Mouse (Mus musculus): ENCODE results near the gene Mug2.
"Not testable (repeated sequence)": the region's sequence is repeated elsewhere in the genome, so short reads cannot be mapped to it uniquely, and the experiment has no call there.

The Mug2 gene

DNA sequence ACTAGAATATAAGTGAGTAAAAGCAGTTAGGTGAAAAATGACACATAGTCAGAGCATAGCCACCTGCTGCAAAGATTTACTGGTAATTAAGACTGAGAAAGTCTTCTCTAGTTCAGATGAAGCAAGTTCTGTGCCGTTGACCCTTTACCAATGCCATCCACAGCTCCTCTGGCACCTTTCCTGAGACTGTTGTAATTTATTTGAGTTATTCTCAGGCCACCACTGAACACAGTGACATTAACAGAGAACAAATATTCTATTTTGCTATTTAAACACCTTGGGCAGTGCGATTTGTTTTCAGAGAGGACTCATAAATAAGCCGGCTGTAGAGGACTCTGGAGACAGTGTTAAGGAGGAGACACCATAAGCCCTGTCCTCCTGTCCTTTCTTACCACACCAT, at the start of gene Mug2:
Mug2 (plus strand) TSS at position 301 of the 400 bp plus-strand sequence.
- DNase-seq (ENCODE audit: low spot score) = not testable (repeated sequence)

DNA sequence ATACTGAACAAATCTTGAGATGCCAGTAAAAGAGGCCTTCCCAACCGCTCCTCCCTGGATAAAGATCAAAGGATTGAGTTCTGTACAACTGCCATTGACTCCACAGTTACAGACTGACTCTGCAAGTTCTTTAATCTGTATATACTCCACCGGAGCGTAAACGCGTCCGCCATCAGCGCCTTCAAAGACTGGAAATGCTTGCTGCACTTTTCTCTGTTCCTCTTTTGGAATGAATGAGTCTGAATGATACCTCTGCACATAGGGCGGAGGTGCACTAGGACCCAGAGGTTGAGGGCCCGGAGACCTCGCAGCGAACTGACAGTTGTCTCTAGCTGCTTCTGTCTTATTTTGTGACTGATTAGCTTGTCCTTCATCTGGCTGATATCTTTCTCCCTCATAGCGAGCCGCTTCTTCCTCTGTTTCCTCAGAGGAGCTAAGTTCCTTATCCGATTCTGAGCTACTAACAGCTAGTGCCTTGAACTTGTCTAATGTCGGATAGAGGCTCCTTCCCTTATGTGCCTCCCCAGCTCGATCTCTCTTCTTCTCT, 48.7 kb upstream of the Mug2 start:
- not testable (repeated sequence) for DNase-seq (ENCODE audit: low spot score)

DNA sequence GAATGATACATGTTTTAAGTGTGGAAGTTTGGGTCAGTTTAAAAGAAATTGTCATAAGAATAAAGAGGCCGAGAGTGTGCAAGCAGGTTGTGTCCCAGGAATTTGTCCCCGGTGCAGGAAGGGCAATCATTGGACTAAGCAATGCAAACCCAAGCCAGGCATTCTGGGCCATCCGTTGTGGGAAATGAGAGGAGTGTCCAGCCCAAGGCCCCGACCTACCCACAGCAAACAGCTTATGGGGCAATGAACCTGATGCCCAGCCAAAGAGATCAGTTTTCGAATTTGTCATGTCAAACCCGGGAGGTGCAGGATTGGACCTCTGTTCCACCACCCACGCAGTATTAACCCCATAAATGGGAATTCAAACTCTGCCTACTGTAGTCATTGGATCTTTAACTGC, 30.9 kb upstream of the Mug2 start:
- DNase-seq (ENCODE audit: low spot score) = no peak

DNA sequence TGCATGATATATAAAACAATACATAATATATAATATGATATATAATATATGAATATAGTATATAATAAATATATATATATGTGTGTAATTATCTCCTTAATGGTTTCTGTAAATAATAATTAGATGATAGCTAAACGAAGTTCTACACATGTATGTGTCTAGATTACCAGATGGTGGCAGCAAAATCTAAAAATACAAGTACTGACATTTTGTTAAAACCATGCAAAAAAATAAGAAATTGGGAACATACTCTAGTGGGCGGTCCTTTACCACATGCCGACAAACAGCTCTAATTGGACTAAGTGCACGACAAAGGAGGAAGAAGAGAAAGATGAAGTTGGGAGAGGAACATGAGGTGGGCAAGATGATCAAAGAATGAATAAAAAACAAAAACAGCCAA, 94.3 kb downstream of the Mug2 start:
- no peak for DNase-seq (ENCODE audit: low spot score)

DNA sequence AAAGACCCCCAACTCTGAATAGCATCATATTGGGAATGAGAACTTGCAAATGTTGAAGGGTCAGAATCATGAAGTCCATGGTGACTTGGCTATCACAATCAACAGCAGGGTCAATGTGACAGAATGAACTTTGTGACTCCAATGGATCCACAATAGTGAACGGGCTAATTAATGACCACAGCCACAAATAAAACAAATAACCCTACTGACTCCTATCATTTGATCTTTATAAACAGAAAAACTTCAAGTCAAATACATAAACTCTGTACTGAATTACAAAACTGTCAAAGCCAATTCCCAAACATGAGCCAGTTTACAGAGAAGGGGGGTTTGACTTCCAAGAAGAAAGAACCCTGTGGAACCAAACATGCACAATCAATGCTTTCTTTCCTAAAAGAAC, 95.1 kb downstream of the Mug2 start:
- no peak for DNase-seq (ENCODE audit: low spot score)

DNA sequence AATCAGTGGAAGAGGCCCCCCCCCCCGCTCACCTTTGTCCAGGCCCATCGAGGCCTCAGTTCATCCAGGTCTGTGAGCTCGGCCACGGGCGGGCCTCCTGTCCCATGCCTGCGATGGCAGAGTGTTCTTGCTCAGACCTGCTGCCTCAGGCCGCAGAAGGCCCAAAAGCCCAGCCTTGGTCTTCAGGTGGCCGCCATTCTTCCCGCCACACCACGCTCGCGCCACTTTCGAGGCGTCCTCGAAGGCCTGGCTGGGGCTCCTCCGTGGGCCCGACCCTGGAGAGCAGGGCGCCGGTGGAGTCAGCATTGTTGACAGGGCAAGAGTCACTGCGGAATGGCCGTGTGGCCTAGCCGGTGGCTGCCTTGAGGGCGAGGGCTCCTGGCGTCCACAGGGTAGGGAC, 110.4 kb downstream of the Mug2 start:
- DNase-seq (ENCODE audit: low spot score) = no peak

DNA sequence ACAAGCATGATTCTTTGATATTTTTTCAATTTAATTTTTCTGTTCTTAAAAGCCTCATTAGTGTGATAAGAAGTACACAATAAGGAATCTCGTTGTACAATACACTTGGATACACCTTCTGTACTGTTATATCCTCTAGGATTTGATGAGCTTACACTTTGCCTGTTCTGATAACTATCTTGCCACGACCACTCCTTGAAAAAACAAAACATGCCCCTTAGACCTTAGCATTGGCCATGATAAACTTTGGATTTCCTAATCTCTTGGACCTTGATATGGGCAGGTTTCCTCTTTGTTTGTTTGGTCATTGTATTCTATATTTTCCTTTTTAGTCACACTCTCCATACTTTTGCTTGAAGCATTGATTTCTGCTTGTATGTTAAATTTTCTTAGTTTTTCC, 123.0 kb downstream of the Mug2 start:
- DNase-seq (ENCODE audit: low spot score) = no peak

Measured in embryo, embryonic 10 days (tissue).